In genomic region chr1:80606131-80606754, GRCm38 (mm10) we compare ENCODE assay signal across 11 mouse cellular contexts.
A peak's percentile ranks its signal among the peaks of the same experiment; 100 is the strongest.
DNase-seq lines count a peak whose midpoint lies in the region; ATAC-seq lines count a peak whose summit lies in the region.
"Had no signal": no experiment of that assay in that cellular context is flagged by ENCODE, and none has a peak within 500 bp of the region (broad histone marks: within the 10 kb centered on the region; RNA-seq: fewer than 3 reads in every experiment).

No protein-coding gene starts in this region.

- ATAC-seq in erythroid progenitor cell, adult 5-6 weeks (replicated peaks; ENCODE audit: low FRiP score, poor library complexity, severe bottlenecking), result no peak
- ATAC-seq: forebrain, embryonic 14.5 days had no signal

- DNase-seq in heart, adult 11 months, result peak; percentile 78
- DNase-seq in heart, postnatal 36 days, result no peak
- peak; percentile 52 for DNase-seq in 3T3-L1 (ENCODE audit: low read depth, low spot score)
- peak; percentile 18 for DNase-seq in adrenal gland, adult 8-10 months
- DNase-seq in left cerebral cortex, postnatal 36 days (ENCODE audit: low spot score in 2 of 2), result peak; percentile 24 to 40
- DNase-seq in B cell, adult 2 months, result no peak
- DNase-seq in thymus, postnatal 25 days, result no peak
- DNase-seq: embryo, embryonic 11 days; heart, postnatal 10 days had no signal

- intact Hi-C loops in heart, postnatal 36 days (cut with DNase I), result no loop called here
- intact Hi-C loops in left cerebral cortex, postnatal 36 days (cut with DNase I), result no loop called here

Comparison
In these comparisons a context has a peak if more than half of its experiments do, and no peak if none do; other contexts are left out.
1. DNase-seq: peak in heart, adult 11 months (single experiment), 3T3-L1 (single experiment), adrenal gland, adult 8-10 months (single experiment) and left cerebral cortex, postnatal 36 days (2 of 2); none in heart, postnatal 36 days (0 of 2), B cell, adult 2 months (0 of 2) and thymus, postnatal 25 days (single experiment).